Mouse (Mus musculus): Measurements from ENCODE around the gene Usp7.

DNA sequence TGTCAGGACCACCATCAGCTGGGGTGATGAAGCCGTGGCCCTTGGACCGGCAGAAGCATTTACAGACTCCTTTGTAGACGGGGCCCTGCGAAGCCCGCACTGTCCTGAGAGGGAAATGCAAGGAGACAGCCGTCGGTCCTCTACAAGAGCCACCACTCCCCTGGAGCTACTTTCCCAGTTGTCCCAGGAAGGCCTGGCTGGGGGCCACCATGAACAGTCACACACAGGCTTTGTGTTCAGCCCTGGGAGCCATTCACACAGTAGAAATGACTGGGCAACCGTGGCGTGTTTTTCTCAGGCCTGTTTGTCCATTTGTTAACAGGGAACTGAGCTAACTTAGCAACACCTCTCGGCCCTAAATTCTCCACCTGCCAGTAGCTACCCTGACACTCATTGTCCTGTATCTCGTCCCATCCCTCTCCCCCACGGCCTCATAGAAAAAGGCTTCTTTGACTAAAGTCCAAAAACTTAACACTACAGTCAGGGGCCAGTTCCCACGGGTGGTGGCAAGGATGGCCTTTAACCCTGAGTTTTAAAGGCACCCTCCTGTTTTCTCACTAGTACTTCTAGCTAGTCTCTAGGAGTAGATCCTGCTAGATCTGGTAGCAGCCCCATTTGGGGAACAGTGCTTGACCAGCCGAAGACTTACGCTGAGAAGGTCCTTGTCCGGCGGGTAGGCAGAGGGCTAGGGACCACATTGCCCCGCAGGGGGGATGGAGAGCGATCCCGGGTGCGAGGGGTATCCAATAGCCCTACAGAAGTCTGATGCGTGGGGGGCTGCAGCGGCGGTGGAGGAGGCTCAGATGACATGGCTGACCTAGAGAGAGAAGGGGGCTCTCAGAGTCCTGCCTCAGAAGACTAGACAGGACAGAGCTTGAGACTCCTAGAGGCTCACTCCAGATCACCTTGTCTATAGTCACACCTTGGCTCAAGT is 128.2 kb downstream of the Usp7 start:
- no peak for TF ChIP-seq EP300 (IDR thresholded peaks at IDR 0.05; ENCODE audit: low read depth)
- no peak for TF ChIP-seq CTCF (IDR thresholded peaks at IDR 0.05; ENCODE audit: low read depth)

Measured in liver, postnatal 0 days (tissue).